Mouse (Mus musculus): Measurements from ENCODE around the gene Ankrd13a. TPM values are rescaled to one million over a fixed set of nuclear protein-coding genes. Genes with fewer than 3 reads are reported as not detected.

Gene Ankrd13a
- total and polyA plus RNA-seq, 3 experiments: 73.8 to 123 (median 89.4) TPM

DNA sequence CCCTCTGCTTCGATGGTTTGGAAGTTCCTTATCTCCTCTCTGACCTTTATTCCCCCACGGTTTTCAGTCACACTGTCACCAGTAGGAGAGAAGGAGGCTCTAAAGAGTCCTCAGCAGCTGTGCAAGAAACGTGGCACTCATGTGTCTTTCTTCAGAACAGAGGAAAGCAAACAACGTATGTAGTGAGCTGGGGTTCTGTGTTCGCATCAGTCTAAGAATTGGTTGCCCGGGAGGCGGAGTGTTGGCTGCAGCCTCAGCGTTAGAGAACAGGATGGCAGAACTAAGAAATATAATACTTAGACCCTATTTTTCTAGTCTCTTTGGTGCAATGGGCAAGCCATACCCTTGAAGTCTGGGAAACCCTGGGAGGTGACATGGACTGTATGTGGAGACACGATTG lies 8.5 kb downstream of the Ankrd13a start:
- H3K4me3 ChIP-seq (replicated peaks in 1 of 3; ENCODE audit: low read depth in 2 of 3, low read length in 2 of 3, poor library complexity in 1 of 3): no peak overlapping the region
- TF ChIP-seq CTCF (conservative IDR thresholded peaks at IDR 0.05 in 1 of 2, IDR thresholded peaks at IDR 0.05 in 1 of 2; ENCODE audit: low read depth in 2 of 2, low read length in 2 of 2): no peak
- no peak for TF ChIP-seq ELF1 (IDR thresholded peaks at IDR 0.05; ENCODE audit: low read depth, low read length)
- TF ChIP-seq BHLHE40 (IDR thresholded peaks at IDR 0.05; ENCODE audit: low read depth, low read length): no peak
- no peak for DNase-seq (ENCODE audit: extremely low read depth)
- H3K4me1 ChIP-seq (ENCODE audit: control insufficient read depth in 1 of 2, insufficient read depth in 2 of 2): peaks cover 36 to 91% of the 10 kb centered on the region in 2 experiments
- no peak overlapping the region for H3K9ac ChIP-seq (ENCODE audit: insufficient read depth, low read depth)
- peaks cover 9% of the 10 kb centered on the region for H3K79me2 ChIP-seq (replicated peaks; ENCODE audit: control insufficient read depth, extremely low read depth, insufficient read depth, poor library complexity, severe bottlenecking)
- H3K36me3 ChIP-seq (replicated peaks in 1 of 2; ENCODE audit: control insufficient read depth in 1 of 2, insufficient read depth in 1 of 2, low read length in 1 of 2): peaks cover 19 to 38% of the 10 kb centered on the region in 2 experiments
- in situ Hi-C loops (cut with MboI; ENCODE audit: low pct_ligation_motif_present, low pct_unique_long_range_greater_than_20kb, low sequenced_read_pairs) (no loop called here), dilution Hi-C loops (cut with MboI; ENCODE audit: extremely low pct_ligation_motif_present, extremely low pct_unique_long_range_greater_than_20kb, low sequenced_read_pairs) (no loop called here)
- no peak overlapping the region for H3K4me2 ChIP-seq (ENCODE audit: insufficient read depth, low read depth, poor library complexity, severe bottlenecking)
- H3K27me3 ChIP-seq (replicated peaks): no peaks in the 10 kb centered on the region
- peak overlapping the region; percentile 92 for H3K27ac ChIP-seq (ENCODE audit: insufficient read depth, low read depth)
- no peaks in the 10 kb centered on the region for H3K9me3 ChIP-seq (replicated peaks; ENCODE audit: low read length)

DNA sequence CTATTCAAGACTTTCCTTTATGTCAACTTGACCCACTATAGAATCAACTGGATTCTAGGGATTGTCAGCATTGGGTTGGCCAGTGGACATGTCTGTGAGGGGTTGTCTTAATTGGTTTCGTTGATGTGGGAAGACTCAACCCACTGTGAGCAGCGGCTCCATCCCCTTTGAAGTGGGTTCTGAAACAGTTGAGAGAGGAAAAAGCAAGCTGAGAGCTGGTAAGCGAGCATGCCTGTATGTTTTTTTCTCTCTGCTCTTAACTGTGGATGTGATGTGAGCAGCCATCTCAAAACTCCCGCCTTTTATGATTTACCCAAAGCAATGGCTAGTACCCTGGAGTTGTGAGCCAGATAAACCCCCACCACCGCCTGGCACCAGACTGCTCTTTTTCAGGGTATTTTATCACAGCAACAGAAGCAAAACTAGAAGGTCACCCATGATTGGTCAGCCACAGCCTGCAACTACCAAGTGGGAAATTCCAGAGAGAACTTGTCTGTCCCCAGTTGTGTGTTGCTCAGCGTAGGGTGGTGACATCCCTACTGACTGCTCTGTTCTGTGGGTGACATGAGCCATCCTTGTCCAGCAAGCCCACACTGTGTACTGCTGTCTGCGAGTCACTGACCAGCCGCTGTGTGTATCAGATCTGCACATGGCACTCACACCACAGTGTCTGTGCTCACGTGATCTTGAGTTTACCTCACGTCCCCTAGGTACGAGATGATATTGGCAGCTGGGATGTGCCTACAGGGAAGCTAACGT lies 9.1 kb downstream of the Ankrd13a start:
- H3K27ac ChIP-seq (ENCODE audit: insufficient read depth, low read depth): peak overlapping the region; percentile 92
- in situ Hi-C loops (cut with MboI; ENCODE audit: low pct_ligation_motif_present, low pct_unique_long_range_greater_than_20kb, low sequenced_read_pairs) (no loop called here), dilution Hi-C loops (cut with MboI; ENCODE audit: extremely low pct_ligation_motif_present, extremely low pct_unique_long_range_greater_than_20kb, low sequenced_read_pairs) (no loop called here)
- peaks cover 6% of the 10 kb centered on the region; the same call in 1 of the 2 replicates for H3K79me2 ChIP-seq (replicated peaks; ENCODE audit: control insufficient read depth, extremely low read depth, insufficient read depth, poor library complexity, severe bottlenecking)
- DNase-seq (ENCODE audit: extremely low read depth): peak; percentile 71
- H3K4me3 ChIP-seq (replicated peaks in 1 of 3; ENCODE audit: low read depth in 2 of 3, low read length in 2 of 3, poor library complexity in 1 of 3): peak overlapping the region in 1 of 3 experiments; percentile 48
- H3K4me2 ChIP-seq (ENCODE audit: insufficient read depth, low read depth, poor library complexity, severe bottlenecking): peak overlapping the region; percentile 83
- TF ChIP-seq MXI1 (IDR thresholded peaks at IDR 0.05; ENCODE audit: low read depth, low read length): 0 out of 2 replicates have a peak, but pooled peaks have one; percentile 16
- peak; percentile 95 for TF ChIP-seq BHLHE40 (IDR thresholded peaks at IDR 0.05; ENCODE audit: low read depth, low read length)
- peak; percentile 43; the same call in 1 of the 2 replicates for TF ChIP-seq USF2 (conservative IDR thresholded peaks at IDR 0.05; ENCODE audit: low read depth, low read length)
- peak; percentile 32; the same call in 1 of the 2 replicates for TF ChIP-seq EP300 (IDR thresholded peaks at IDR 0.05; ENCODE audit: low read length)
- peak; percentile 8; the same call in 1 of the 2 replicates for TF ChIP-seq MEF2A (IDR thresholded peaks at IDR 0.05; ENCODE audit: borderline replicate concordance, low read depth, low read length)
- TF ChIP-seq ZNF384 (IDR thresholded peaks at IDR 0.05; ENCODE audit: low read depth, low read length): peak; percentile 6; the same call in 1 of the 2 replicates
- no peak for TF ChIP-seq MAZ (IDR thresholded peaks at IDR 0.05; ENCODE audit: low read depth, low read length)
- no peak for TF ChIP-seq UBTF (IDR thresholded peaks at IDR 0.05; ENCODE audit: low read depth, low read length)
- 0 out of 2 replicates have a peak, but pooled peaks have one; percentile 47 for TF ChIP-seq RCOR1 (conservative IDR thresholded peaks at IDR 0.05; ENCODE audit: low read depth, low read length)
- TF ChIP-seq USF1 (IDR thresholded peaks at IDR 0.05; ENCODE audit: low read depth, low read length): peak; percentile 62
- H3K9me3 ChIP-seq (replicated peaks; ENCODE audit: low read length): no peaks in the 10 kb centered on the region
- H3K9ac ChIP-seq (ENCODE audit: insufficient read depth, low read depth): 0 out of 2 replicates have a peak overlapping the region, but pooled peaks have one; percentile 17
- H3K27me3 ChIP-seq (replicated peaks): no peaks in the 10 kb centered on the region
- H3K4me1 ChIP-seq (ENCODE audit: control insufficient read depth in 1 of 2, insufficient read depth in 2 of 2): peaks cover 35 to 85% of the 10 kb centered on the region in 2 experiments
- H3K36me3 ChIP-seq (replicated peaks in 1 of 2; ENCODE audit: control insufficient read depth in 1 of 2, insufficient read depth in 1 of 2, low read length in 1 of 2): peaks cover 19 to 44% of the 10 kb centered on the region in 2 experiments

Data from CH12.LX (cell line).